Mouse (Mus musculus): ENCODE results near the gene March8.

GRCm38 (mm10) chr6:116440447-116440846, 102.6 kb downstream of the March8 start:
- TF ChIP-seq CTCF (IDR thresholded peaks at IDR 0.05; ENCODE audit: borderline replicate concordance, extremely low read depth, insufficient read depth, insufficient read length) (no peak), POLR2A (IDR thresholded peaks at IDR 0.05; ENCODE audit: borderline replicate concordance, extremely low read depth, insufficient read depth, insufficient read length, poor library complexity, severe bottlenecking) (no peak)

All from brain, embryonic 14.5 days (tissue).